11 mouse cellular contexts compared by ENCODE assay signal in genomic region chr3:106483796-106484405, GRCm38 (mm10). TPM values are rescaled to one million over a fixed set of nuclear protein-coding genes. Genes with fewer than 3 reads are reported as not detected.
DNase-seq lines count a peak whose midpoint lies in the region; ATAC-seq lines count a peak whose summit lies in the region.
"Had no signal": no experiment of that assay in that cellular context is flagged by ENCODE, and none has a peak within 500 bp of the region (broad histone marks: within the 10 kb centered on the region; RNA-seq: fewer than 3 reads in every experiment).

No protein-coding gene starts in this region.

- no peak overlapping the region for H3K4me2 ChIP-seq in intestine, embryonic 14.5 days (ENCODE audit: low read length)
- H3K4me2 ChIP-seq in midbrain, embryonic 16.5 days (ENCODE audit: low read length), result no peak overlapping the region
- H3K4me2 ChIP-seq in midbrain, embryonic 13.5 days (replicated peaks), result no peak overlapping the region
- H3K4me2 ChIP-seq: embryonic facial prominence, embryonic 12.5 days had no signal

- H3K27me3 ChIP-seq in intestine, embryonic 14.5 days (replicated peaks; ENCODE audit: control insufficient read depth, insufficient read depth, low read length), result 0 out of 2 replicates have a peak, but pooled peaks cover 5% of the 10 kb centered on the region
- H3K27me3 ChIP-seq in midbrain, embryonic 16.5 days (ENCODE audit: control insufficient read depth, insufficient read depth, low read depth, low read length), result no peaks in the 10 kb centered on the region
- peaks cover 14% of the 10 kb centered on the region; the same call in 1 of the 2 replicates for H3K27me3 ChIP-seq in midbrain, embryonic 13.5 days

- H3K9me3 ChIP-seq in intestine, embryonic 14.5 days (ENCODE audit: control insufficient read depth, low read length), result no peaks in the 10 kb centered on the region
- H3K9me3 ChIP-seq in midbrain, embryonic 16.5 days (replicated peaks; ENCODE audit: control insufficient read depth, low read length, poor library complexity, severe bottlenecking), result no peaks in the 10 kb centered on the region
- no peaks in the 10 kb centered on the region for H3K9me3 ChIP-seq in midbrain, embryonic 13.5 days
- H3K9me3 ChIP-seq: embryonic facial prominence, embryonic 12.5 days; neural tube, embryonic 15.5 days had no signal

- H3K36me3 ChIP-seq in intestine, embryonic 14.5 days (ENCODE audit: control insufficient read depth, insufficient read depth, low read length), result no peaks in the 10 kb centered on the region
- H3K36me3 ChIP-seq in midbrain, embryonic 16.5 days (ENCODE audit: control insufficient read depth, insufficient read depth, low read length), result no peaks in the 10 kb centered on the region
- no peaks in the 10 kb centered on the region for H3K36me3 ChIP-seq in midbrain, embryonic 13.5 days
- H3K36me3 ChIP-seq: embryonic facial prominence, embryonic 12.5 days; neural tube, embryonic 15.5 days had no signal

- peak; percentile 68 for ATAC-seq in CD4-positive, CD25-positive, alpha-beta regulatory T cell, adult 4 months
- ATAC-seq in intestine, embryonic 14.5 days (replicated peaks; ENCODE audit: low FRiP score, low TSS enrichment, low read depth), result 0 out of 2 replicates have a peak, but pooled peaks have one; percentile 25
- no peak for ATAC-seq in midbrain, embryonic 16.5 days
- no peak for ATAC-seq in midbrain, embryonic 13.5 days

- DNase-seq in lung, postnatal 10 days, result peak; percentile 24
- DNase-seq in lung, postnatal 25 days (ENCODE audit: low spot score), result no peak
- no peak for DNase-seq in intestine, embryonic 14.5 days (ENCODE audit: low spot score)
- peak; percentile 66 to 67 for DNase-seq in natural killer cell, adult 2 months (ENCODE audit: low spot score in 2 of 2)
- DNase-seq in left cerebral cortex, postnatal 25 days (ENCODE audit: low spot score in 2 of 2), result no peak
- DNase-seq: kidney, postnatal 25 days had no signal

- H3K4me3 ChIP-seq in intestine, embryonic 14.5 days (ENCODE audit: low read depth, low read length), result no peak overlapping the region
- H3K4me3 ChIP-seq in midbrain, embryonic 16.5 days (ENCODE audit: low read depth, low read length), result no peak overlapping the region
- H3K4me3 ChIP-seq in midbrain, embryonic 13.5 days (replicated peaks), result no peak overlapping the region
- H3K4me3 ChIP-seq: embryonic facial prominence, embryonic 12.5 days; neural tube, embryonic 15.5 days had no signal

- H3K9ac ChIP-seq in intestine, embryonic 14.5 days (ENCODE audit: low read length), result no peak overlapping the region
- H3K9ac ChIP-seq in midbrain, embryonic 16.5 days (ENCODE audit: low read depth, low read length), result no peak overlapping the region
- H3K9ac ChIP-seq in midbrain, embryonic 13.5 days (replicated peaks), result no peak overlapping the region
- H3K9ac ChIP-seq: embryonic facial prominence, embryonic 12.5 days; neural tube, embryonic 15.5 days had no signal

- H3K27ac ChIP-seq in intestine, embryonic 14.5 days (ENCODE audit: low read depth), result peak overlapping the region; percentile 16; the same call in 1 of the 2 replicates
- no peak overlapping the region for H3K27ac ChIP-seq in midbrain, embryonic 16.5 days (ENCODE audit: low read length)
- no peak overlapping the region for H3K27ac ChIP-seq in midbrain, embryonic 13.5 days
- H3K27ac ChIP-seq: embryonic facial prominence, embryonic 12.5 days; neural tube, embryonic 15.5 days had no signal

- WGBS in intestine, embryonic 14.5 days, result 54% methylated on average over 4 of the region's 4 CpGs
- WGBS in midbrain, embryonic 16.5 days, result 83% methylated on average over 4 of the region's 4 CpGs
- WGBS in midbrain, embryonic 13.5 days, result 75% methylated on average over 4 of the region's 4 CpGs

- intact Hi-C loops in left cerebral cortex, postnatal 25 days (cut with DNase I), result no loop called here

- 0 out of 2 replicates have a peak, but pooled peaks cover 7% of the 10 kb centered on the region for H3K4me1 ChIP-seq in intestine, embryonic 14.5 days (replicated peaks; ENCODE audit: control insufficient read depth, insufficient read depth, low read length)
- H3K4me1 ChIP-seq in midbrain, embryonic 16.5 days (ENCODE audit: control insufficient read depth, insufficient read depth, low read length), result no peaks in the 10 kb centered on the region
- peaks cover 10% of the 10 kb centered on the region for H3K4me1 ChIP-seq in midbrain, embryonic 13.5 days (replicated peaks)

RNA-seq across cellular contexts. Expression of gene Dennd2d, which starts 1.7 kb away (rescaled TPM):
- 100 to 1,000 TPM; 189 to 222 TPM for polyA plus RNA-seq in CD4-positive, CD25-positive, alpha-beta regulatory T cell, adult 4 months (2017; shearing (Covaris generic))
- polyA plus RNA-seq in intestine, embryonic 14.5 days (2014; fragmentation: Nextera tagmentation; extraction: Ambion mirVana), result 11.9 and 13.5 TPM in 2 replicates
- 0.92 and 1.5 TPM in 2 replicates for polyA plus RNA-seq in midbrain, embryonic 16.5 days (2015; fragmentation: Nextera tagmentation; extraction: Ambion mirVana)
- polyA plus RNA-seq in midbrain, embryonic 13.5 days (2015; fragmentation: Nextera tagmentation; extraction: Ambion mirVana), result 0.09 and 0.18 TPM in 2 replicates
- under 1 TPM in 1 of 2 experiments, not detected in 1; 0.44 TPM for total RNA-seq in left cerebral cortex, postnatal 25 days (2021)

Comparison
In these comparisons a context has a peak if more than half of its experiments do, and no peak if none do; other contexts are left out.
1. DNase-seq: peak in lung, postnatal 10 days (single experiment) and natural killer cell, adult 2 months (2 of 2); none in lung, postnatal 25 days (single experiment), intestine, embryonic 14.5 days (single experiment) and left cerebral cortex, postnatal 25 days (0 of 2).
2. ATAC-seq: peak in CD4-positive, CD25-positive, alpha-beta regulatory T cell, adult 4 months (single experiment) and intestine, embryonic 14.5 days (single experiment); none in midbrain, embryonic 16.5 days (single experiment) and midbrain, embryonic 13.5 days (single experiment).
3. RNA of gene Dennd2d, which starts 1.7 kb away (polyA plus RNA-seq): 189 to 222 TPM in CD4-positive, CD25-positive, alpha-beta regulatory T cell, adult 4 months; 11.9 to 13.5 TPM in intestine, embryonic 14.5 days, 0.92 to 1.5 TPM in midbrain, embryonic 16.5 days and 0.09 to 0.18 TPM in midbrain, embryonic 13.5 days; every median in the first group is over 10 times any median in the second.